Mouse (Mus musculus): ENCODE results near the gene Serp2. TPM values are rescaled to one million over a fixed set of nuclear protein-coding genes. Genes with fewer than 3 reads are reported as not detected.

The Serp2 gene
- total and polyA plus RNA-seq, 2 experiments from 2014 or later, result 125 to 277 TPM

GRCm38 (mm10) chr14:76535096-76535495, 21.6 kb downstream of the Serp2 start:
- no peak overlapping the region for H3K9ac ChIP-seq
- no peak overlapping the region for H3K4me3 ChIP-seq (ENCODE audit: low read depth, low read length)
- no peaks in the 10 kb centered on the region for H3K27me3 ChIP-seq (ENCODE audit: insufficient read depth, low read length)
- no peaks in the 10 kb centered on the region for H3K36me3 ChIP-seq (ENCODE audit: insufficient read depth)
- H3K27ac ChIP-seq (ENCODE audit: low read depth, low read length), result no peak overlapping the region
- no peak for TF ChIP-seq CTCF (IDR thresholded peaks at IDR 0.05; ENCODE audit: low read depth)
- 94% methylated on average over 1 of the region's 1 CpGs for WGBS
- no peaks in the 10 kb centered on the region for H3K4me1 ChIP-seq (ENCODE audit: insufficient read depth)
- DNase-seq (no peak), ATAC-seq (no peak)
- no peaks in the 10 kb centered on the region for H3K9me3 ChIP-seq (ENCODE audit: low read length)
- H3K4me2 ChIP-seq (ENCODE audit: low read depth), result no peak overlapping the region

- Histone ChIP-seq H3K9ac (no peak overlapping the region), H3K9me3 (ENCODE audit: low read length) (no peaks in the 10 kb centered on the region), H3K36me3 (ENCODE audit: insufficient read depth) (no peaks in the 10 kb centered on the region), H3K4me2 (ENCODE audit: low read depth) (no peak overlapping the region; the same call in 1 of the 2 replicates), H3K27ac (ENCODE audit: low read depth, low read length) (no peak overlapping the region), H3K4me3 (ENCODE audit: low read depth, low read length) (no peak overlapping the region), H3K27me3 (ENCODE audit: insufficient read depth, low read length) (no peaks in the 10 kb centered on the region), H3K4me1 (ENCODE audit: insufficient read depth) (no peaks in the 10 kb centered on the region)
- DNase-seq, result no peak
- no peak; the same call in 1 of the 2 replicates for ATAC-seq
- no peak for TF ChIP-seq CTCF (IDR thresholded peaks at IDR 0.05; ENCODE audit: low read depth)
- WGBS, result 26% methylated on average over 10 of the region's 10 CpGs
Observed at GRCm38 (mm10) chr14:76533170-76533815, 23.4 kb downstream of the Serp2 start.

DNA sequence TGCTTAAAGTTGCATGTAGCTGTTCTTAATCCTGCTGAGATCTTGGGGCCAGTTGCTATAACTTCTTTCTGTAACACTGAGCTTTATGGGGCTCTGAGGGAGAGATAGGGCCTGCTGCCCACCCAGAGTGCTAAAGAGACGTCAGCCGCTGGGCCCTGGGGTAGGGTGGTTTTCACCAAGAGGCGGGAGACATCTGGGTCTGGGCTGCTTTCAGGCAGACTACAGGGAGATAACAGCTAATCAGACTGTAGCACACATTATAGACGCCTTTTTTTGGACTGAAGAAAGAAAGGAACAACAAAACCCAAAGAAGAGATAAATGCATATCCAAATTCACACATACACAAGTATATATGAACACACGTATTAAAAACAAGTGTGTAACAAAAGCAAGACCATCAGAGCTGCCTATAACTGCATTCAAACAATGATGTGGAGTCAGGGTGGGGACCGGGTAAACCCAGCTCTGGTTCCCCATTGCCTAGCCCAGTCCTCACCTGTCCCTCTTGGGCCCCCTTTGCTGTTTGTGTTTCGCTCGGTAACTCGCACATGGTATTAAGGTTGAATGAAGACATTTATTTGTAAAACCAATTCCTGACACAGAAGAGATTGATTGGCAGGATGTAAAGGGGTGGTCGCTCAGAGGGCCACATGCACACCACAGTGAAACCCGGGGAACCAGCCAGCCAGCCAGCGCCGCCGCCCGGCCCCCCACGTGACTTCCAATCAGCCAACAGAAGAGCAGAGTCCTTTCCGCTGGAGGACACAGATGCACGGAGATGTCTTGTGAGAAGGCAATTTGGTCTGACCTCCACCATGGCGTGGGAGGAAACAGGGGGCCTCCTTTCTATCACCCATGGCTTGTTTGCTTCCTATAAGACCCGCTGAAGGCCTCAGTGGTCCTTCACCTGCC, 24.2 kb downstream of the Serp2 start:
- Histone ChIP-seq H3K36me3 (ENCODE audit: insufficient read depth) (no peaks in the 10 kb centered on the region), H3K9me3 (ENCODE audit: low read length) (no peaks in the 10 kb centered on the region), H3K4me3 (ENCODE audit: low read depth, low read length) (no peak overlapping the region), H3K4me1 (ENCODE audit: insufficient read depth) (no peaks in the 10 kb centered on the region), H3K27me3 (ENCODE audit: insufficient read depth, low read length) (no peaks in the 10 kb centered on the region), H3K9ac (no peak overlapping the region), H3K4me2 (ENCODE audit: low read depth) (no peak overlapping the region; the same call in 1 of the 2 replicates), H3K27ac (ENCODE audit: low read depth, low read length) (no peak overlapping the region)
- WGBS, result 48% methylated on average over 20 of the region's 20 CpGs
- ATAC-seq (peak; percentile 76), DNase-seq (no peak)
- no peak for TF ChIP-seq CTCF (IDR thresholded peaks at IDR 0.05; ENCODE audit: low read depth)

DNA sequence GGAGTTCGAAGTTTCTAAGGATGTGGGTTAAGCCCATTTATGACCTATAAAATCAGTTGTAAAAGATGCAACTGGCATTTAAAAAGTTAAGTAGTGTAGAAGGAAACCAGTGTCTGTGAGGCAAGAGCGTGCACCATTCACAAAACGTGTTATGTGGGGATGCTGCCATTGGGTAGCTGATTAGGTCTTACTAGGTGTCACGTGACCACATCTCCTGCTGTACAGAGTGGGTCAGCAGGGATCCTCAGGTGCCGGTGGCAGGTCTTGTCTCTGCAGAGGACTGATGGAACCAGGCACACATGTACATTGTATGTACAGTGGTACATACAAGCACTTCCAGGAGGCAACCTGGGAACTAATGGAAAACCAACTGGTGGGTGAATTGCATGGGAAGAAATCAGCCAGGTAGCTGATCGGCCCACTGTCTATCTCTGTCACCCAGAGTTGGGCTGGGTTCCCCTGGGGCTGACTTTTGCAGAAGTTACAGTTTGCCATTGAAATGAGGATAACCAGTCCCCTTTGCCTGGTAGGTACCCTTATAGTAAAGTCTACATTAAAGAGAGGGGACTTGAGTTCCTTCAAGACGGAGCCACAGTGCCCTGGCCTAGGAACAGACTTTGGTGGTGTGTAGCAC, 25.5 kb downstream of the Serp2 start:
- H3K4me1 ChIP-seq (ENCODE audit: insufficient read depth), result no peaks in the 10 kb centered on the region
- H3K9ac ChIP-seq, result no peak overlapping the region
- no peak overlapping the region for H3K4me3 ChIP-seq (ENCODE audit: low read depth, low read length)
- WGBS, result 95% methylated on average over 7 of the region's 7 CpGs
- H3K27me3 ChIP-seq (ENCODE audit: insufficient read depth, low read length), result no peaks in the 10 kb centered on the region
- DNase-seq (no peak), ATAC-seq (no peak)
- H3K9me3 ChIP-seq (ENCODE audit: low read length), result no peaks in the 10 kb centered on the region
- no peak for TF ChIP-seq CTCF (IDR thresholded peaks at IDR 0.05; ENCODE audit: low read depth)
- H3K4me2 ChIP-seq (ENCODE audit: low read depth), result no peak overlapping the region
- no peaks in the 10 kb centered on the region for H3K36me3 ChIP-seq (ENCODE audit: insufficient read depth)
- no peak overlapping the region for H3K27ac ChIP-seq (ENCODE audit: low read depth, low read length)

DNA sequence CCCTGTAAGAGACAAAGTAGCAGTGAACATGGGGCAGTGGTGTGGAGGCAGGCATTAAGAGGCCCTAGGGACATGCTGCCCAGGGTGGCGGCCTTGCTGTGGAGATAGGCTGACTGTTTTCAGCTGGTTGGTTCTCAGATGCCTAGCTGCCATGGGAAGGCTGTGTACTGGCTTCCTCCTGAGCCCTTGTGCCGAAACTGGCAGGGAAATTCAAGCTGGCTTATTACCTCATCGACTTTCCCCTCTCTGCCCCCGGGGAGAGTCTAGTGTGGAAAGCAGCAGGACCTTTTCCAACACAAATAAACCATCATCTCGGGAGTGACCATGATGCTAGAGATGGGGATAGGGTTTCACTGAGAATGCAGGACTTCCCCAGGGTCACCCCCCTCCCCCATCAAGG, 28.0 kb downstream of the Serp2 start:
- no peak for TF ChIP-seq CTCF (IDR thresholded peaks at IDR 0.05; ENCODE audit: low read depth)
- Histone ChIP-seq H3K9ac (no peak overlapping the region), H3K4me3 (ENCODE audit: low read depth, low read length) (no peak overlapping the region), H3K9me3 (ENCODE audit: low read length) (no peaks in the 10 kb centered on the region), H3K36me3 (ENCODE audit: insufficient read depth) (no peaks in the 10 kb centered on the region), H3K27ac (ENCODE audit: low read depth, low read length) (no peak overlapping the region), H3K4me2 (ENCODE audit: low read depth) (no peak overlapping the region), H3K4me1 (ENCODE audit: insufficient read depth) (no peaks in the 10 kb centered on the region), H3K27me3 (ENCODE audit: insufficient read depth, low read length) (no peaks in the 10 kb centered on the region)
- DNase-seq, result no peak
- ATAC-seq, result no peak
- 47% methylated on average over 5 of the region's 5 CpGs for whole genome bisulfite sequencing

DNA sequence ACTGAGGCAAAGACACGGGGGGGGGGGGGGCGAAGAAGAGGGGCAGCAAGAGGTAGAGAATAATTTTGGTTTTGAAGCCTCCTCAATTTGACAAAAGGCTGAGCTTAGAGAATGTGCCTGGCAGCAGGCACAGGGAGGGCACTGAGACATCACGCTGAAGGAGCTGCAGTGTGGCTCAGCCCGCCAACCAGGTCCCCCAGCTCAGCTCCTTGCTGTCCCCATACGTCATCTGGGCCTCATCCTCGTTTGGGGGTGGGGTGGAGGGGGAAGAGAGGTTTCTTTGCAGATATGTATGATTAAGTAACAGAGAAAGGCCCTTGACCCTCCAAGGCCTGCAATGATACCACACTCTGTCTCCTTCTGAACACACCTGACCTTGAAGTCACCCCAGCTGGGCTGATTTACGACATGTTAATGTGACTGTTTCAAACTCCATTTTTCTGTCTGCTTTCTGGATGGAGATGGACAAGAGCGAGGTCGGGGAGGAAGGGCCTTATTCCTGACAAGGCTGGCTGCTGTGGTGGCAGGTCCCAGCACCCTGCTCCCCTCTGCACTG, 28.9 kb downstream of the Serp2 start:
- 72% methylated on average over 9 of the region's 9 CpGs for WGBS
- H3K4me1 ChIP-seq (ENCODE audit: insufficient read depth), result no peaks in the 10 kb centered on the region
- no peak overlapping the region for H3K27ac ChIP-seq (ENCODE audit: low read depth, low read length)
- H3K4me3 ChIP-seq (ENCODE audit: low read depth, low read length), result no peak overlapping the region
- no peaks in the 10 kb centered on the region for H3K9me3 ChIP-seq (ENCODE audit: low read length)
- no peak for DNase-seq
- H3K9ac ChIP-seq, result no peak overlapping the region
- H3K27me3 ChIP-seq (ENCODE audit: insufficient read depth, low read length), result no peaks in the 10 kb centered on the region
- no peak for ATAC-seq
- no peak overlapping the region for H3K4me2 ChIP-seq (ENCODE audit: low read depth)
- no peaks in the 10 kb centered on the region for H3K36me3 ChIP-seq (ENCODE audit: insufficient read depth)
- no peak for TF ChIP-seq CTCF (IDR thresholded peaks at IDR 0.05; ENCODE audit: low read depth)
